Mouse (Mus musculus): ENCODE measurements around the gene Cenpt. TPM values are rescaled to one million over a fixed set of nuclear protein-coding genes. Genes with fewer than 3 reads are reported as not detected.

Gene Cenpt
- polyA plus RNA-seq, 1 experiment from 2014 or later = 39.2 TPM

DNA sequence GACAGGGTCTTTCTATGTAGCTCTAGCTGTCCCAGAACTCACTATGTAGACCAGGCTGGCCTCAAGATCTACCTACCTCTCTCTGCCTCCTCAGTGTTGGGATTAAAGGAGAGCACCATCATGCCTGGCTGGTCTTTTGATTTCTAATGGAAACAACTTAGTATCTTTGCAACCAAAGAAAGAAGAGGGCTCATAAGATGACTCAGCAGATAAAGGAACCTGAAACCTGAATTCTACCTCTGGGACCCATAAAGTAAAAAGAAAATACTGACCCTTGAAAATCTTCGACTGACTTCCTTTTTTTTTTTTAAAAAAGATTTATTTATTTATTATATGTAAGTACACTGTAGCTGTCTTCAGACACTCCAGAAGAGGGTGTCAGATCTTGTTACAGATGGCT lies 47.1 kb downstream of the Cenpt start:
- H3K36me3 ChIP-seq (ENCODE audit: control insufficient read depth, insufficient read depth, low read length) = peaks cover 15% of the 10 kb centered on the region
- H3K9me3 ChIP-seq (ENCODE audit: control insufficient read depth, low read length) = no peaks in the 10 kb centered on the region
- 79% methylated on average over 1 of the region's 1 CpGs for WGBS
- H3K27me3 ChIP-seq (replicated peaks; ENCODE audit: control insufficient read depth, insufficient read depth, low read length) = no peaks in the 10 kb centered on the region
- H3K4me2 ChIP-seq (ENCODE audit: low read length) = no peak overlapping the region
- H3K4me3 ChIP-seq (ENCODE audit: low read depth, low read length) = no peak overlapping the region
- H3K9ac ChIP-seq (ENCODE audit: low read length) = no peak overlapping the region
- ATAC-seq (replicated peaks; ENCODE audit: low FRiP score, low TSS enrichment, low read depth) (no peak), DNase-seq (ENCODE audit: low spot score) (no peak)
- no peaks in the 10 kb centered on the region for H3K4me1 ChIP-seq (replicated peaks; ENCODE audit: control insufficient read depth, insufficient read depth, low read length)
- H3K27ac ChIP-seq (ENCODE audit: low read depth) = no peak overlapping the region

DNA sequence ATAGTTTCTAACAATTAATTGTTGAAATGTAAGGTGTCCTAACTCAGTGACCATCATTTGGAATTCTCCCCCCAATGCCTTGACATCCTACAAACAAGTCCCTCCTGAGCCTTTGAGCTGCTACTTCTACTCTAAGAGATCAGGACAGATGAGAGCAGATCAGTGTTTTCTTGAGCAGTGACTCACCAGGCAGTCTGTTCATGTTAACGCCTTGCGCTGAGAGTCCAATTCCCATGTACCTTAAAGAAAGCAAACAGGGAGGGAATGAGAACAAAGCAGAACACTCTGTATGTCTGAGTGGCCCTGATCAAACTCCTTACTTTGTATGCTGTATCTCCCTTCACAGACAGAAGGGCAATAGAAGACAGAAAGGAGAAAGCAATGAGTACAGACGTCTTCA lies 47.7 kb downstream of the Cenpt start:
- Histone ChIP-seq H3K4me1 (replicated peaks; ENCODE audit: control insufficient read depth, insufficient read depth, low read length) (no peaks in the 10 kb centered on the region), H3K4me2 (ENCODE audit: low read length) (no peak overlapping the region), H3K9me3 (ENCODE audit: control insufficient read depth, low read length) (no peaks in the 10 kb centered on the region), H3K27me3 (replicated peaks; ENCODE audit: control insufficient read depth, insufficient read depth, low read length) (no peaks in the 10 kb centered on the region), H3K9ac (ENCODE audit: low read length) (no peak overlapping the region), H3K36me3 (ENCODE audit: control insufficient read depth, insufficient read depth, low read length) (peaks cover 15% of the 10 kb centered on the region), H3K27ac (ENCODE audit: low read depth) (no peak overlapping the region), H3K4me3 (ENCODE audit: low read depth, low read length) (no peak overlapping the region)
- ATAC-seq (replicated peaks; ENCODE audit: low FRiP score, low TSS enrichment, low read depth) (no peak), DNase-seq (ENCODE audit: low spot score) (no peak)
- 88% methylated on average over 3 of the region's 3 CpGs for WGBS

DNA sequence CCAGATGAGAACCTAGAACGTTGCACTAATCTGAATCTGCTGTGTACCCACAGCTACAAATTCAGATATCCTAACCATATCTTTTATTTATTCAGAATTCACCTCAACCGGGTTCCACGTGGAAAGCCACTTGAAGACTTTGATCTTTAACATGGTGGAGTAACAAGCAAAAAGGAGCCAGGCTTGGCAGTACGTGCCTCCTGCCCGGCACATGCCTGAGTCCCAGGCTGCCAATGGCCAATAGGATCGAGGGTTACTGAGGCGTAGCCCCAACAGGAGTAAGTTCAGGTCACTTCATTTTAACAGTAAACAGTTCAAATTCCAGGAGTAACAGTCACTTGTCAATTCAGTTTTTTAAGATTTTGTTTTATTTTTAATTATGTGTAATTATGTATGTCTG lies 48.3 kb downstream of the Cenpt start:
- DNase-seq (ENCODE audit: low spot score) (no peak), ATAC-seq (replicated peaks; ENCODE audit: low FRiP score, low TSS enrichment, low read depth) (no peak)
- Histone ChIP-seq H3K27me3 (replicated peaks; ENCODE audit: control insufficient read depth, insufficient read depth, low read length) (no peaks in the 10 kb centered on the region), H3K4me3 (ENCODE audit: low read depth, low read length) (no peak overlapping the region), H3K9ac (ENCODE audit: low read length) (no peak overlapping the region), H3K4me2 (ENCODE audit: low read length) (no peak overlapping the region), H3K27ac (ENCODE audit: low read depth) (no peak overlapping the region), H3K9me3 (ENCODE audit: control insufficient read depth, low read length) (no peaks in the 10 kb centered on the region), H3K36me3 (ENCODE audit: control insufficient read depth, insufficient read depth, low read length) (peaks cover 15% of the 10 kb centered on the region), H3K4me1 (replicated peaks; ENCODE audit: control insufficient read depth, insufficient read depth, low read length) (no peaks in the 10 kb centered on the region)
- 91% methylated on average over 7 of the region's 7 CpGs for WGBS

DNA sequence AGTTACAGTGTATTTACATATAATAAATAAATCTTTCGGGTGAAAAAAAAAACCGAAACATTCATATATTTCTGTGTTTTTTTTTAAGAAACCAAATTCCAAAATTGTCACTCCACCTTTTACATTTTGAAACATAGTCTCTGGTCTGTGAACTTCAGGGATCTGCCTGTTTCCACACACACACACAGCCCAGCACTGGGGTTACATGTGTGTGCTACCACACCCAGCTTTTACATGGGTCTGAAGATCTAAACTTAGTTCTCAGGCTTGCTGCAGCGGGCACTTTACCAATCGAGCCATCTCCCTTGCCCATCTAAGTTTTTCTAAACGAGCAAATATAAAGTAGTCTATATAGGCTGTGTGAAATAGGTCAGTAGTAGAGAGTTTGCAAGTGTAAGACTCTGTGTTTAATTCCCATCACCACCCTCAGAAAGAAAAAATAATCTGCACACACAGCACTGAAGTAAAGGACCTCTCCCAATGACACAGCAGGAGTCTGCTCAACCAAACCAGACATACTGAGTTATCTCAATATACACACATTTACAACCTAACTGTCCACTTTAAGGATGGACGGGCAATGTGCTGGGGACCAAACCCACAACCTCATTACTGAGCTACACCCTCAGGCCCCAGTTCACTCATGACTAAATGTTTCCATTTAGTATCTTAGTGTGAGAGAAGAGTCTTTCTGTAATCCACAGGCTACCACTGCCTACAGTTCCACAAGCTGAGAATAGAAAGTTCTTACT lies 51.7 kb downstream of the Cenpt start:
- Histone ChIP-seq H3K4me2 (ENCODE audit: low read length) (no peak overlapping the region), H3K27me3 (replicated peaks; ENCODE audit: control insufficient read depth, insufficient read depth, low read length) (no peaks in the 10 kb centered on the region), H3K9ac (ENCODE audit: low read length) (no peak overlapping the region), H3K4me1 (replicated peaks; ENCODE audit: control insufficient read depth, insufficient read depth, low read length) (peaks cover 11% of the 10 kb centered on the region), H3K9me3 (ENCODE audit: control insufficient read depth, low read length) (no peaks in the 10 kb centered on the region), H3K27ac (ENCODE audit: low read depth) (no peak overlapping the region), H3K4me3 (ENCODE audit: low read depth, low read length) (no peak overlapping the region), H3K36me3 (ENCODE audit: control insufficient read depth, insufficient read depth, low read length) (peaks cover 15% of the 10 kb centered on the region)
- 88% methylated on average over 6 of the region's 6 CpGs for WGBS
- ATAC-seq (replicated peaks; ENCODE audit: low FRiP score, low TSS enrichment, low read depth) = no peak
- DNase-seq (ENCODE audit: low spot score) = no peak

DNA sequence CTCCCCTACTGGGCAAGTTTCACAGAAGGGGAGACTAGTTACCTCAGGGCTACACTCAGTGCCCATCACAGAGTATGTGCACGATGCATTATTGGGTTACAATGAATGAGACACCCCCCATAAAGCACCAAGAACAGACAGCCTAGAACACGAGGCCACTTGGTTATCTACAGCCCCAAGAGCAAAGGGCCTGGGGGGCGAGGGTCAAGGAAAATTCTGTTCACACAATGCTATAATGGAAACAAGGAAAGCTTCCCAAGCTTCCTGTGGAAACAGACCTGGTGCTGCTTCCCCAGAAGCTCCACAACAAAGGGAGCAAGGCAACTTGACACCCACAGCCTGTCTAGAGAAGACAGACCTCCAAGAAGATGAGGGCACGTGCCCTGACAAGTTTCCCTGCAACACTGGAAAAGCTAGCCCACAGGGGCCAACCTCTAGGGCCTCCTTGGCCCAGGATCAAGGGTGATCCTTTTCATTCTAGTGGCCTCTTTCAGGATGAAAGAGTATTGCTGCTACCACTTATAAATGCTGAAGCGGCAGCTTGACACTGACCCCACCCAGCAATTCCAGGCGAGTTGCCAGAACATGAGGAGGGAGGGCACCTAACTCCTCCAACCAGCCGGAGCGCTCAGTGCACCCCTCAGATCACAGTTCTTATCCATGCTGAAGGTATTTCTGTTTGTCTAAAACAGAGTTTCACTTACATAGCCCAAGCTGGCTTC lies 53.8 kb downstream of the Cenpt start:
- H3K9ac ChIP-seq (ENCODE audit: low read length) = no peak overlapping the region
- no peak overlapping the region for H3K4me2 ChIP-seq (ENCODE audit: low read length)
- 0 out of 2 replicates have a peak, but pooled peaks cover 4% of the 10 kb centered on the region for H3K36me3 ChIP-seq (ENCODE audit: control insufficient read depth, insufficient read depth, low read length)
- peaks cover 11% of the 10 kb centered on the region for H3K4me1 ChIP-seq (replicated peaks; ENCODE audit: control insufficient read depth, insufficient read depth, low read length)
- H3K9me3 ChIP-seq (ENCODE audit: control insufficient read depth, low read length) = no peaks in the 10 kb centered on the region
- no peaks in the 10 kb centered on the region for H3K27me3 ChIP-seq (replicated peaks; ENCODE audit: control insufficient read depth, insufficient read depth, low read length)
- ATAC-seq (replicated peaks; ENCODE audit: low FRiP score, low TSS enrichment, low read depth) = peak; percentile 80; the same call in 1 of the 2 replicates
- DNase-seq (ENCODE audit: low spot score) = peak; percentile 74
- 44% methylated on average over 8 of the region's 8 CpGs for WGBS
- no peak overlapping the region for H3K4me3 ChIP-seq (ENCODE audit: low read depth, low read length)
- peak overlapping the region; percentile 27; the same call in 1 of the 2 replicates for H3K27ac ChIP-seq (ENCODE audit: low read depth)

DNA sequence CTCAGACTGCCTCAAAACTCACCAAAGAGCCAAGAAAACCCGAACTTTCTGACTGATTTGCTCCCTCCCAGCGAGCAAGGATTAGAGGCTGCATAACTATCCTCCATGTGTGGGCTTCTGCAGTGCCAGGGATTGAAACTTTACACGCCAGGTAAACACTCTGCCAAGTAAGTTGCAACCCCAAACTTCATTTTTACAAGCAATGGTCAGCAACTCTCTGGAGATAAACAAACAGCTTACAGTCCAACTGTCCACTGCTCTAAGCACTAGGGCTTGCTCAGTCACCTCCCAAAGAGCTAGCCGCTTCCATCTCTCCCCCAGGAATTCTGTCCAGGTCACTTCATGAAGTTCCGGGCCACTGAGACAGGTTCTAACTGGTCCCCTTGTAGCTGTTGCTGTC lies 54.7 kb downstream of the Cenpt start:
- Histone ChIP-seq H3K4me3 (ENCODE audit: low read depth, low read length) (no peak overlapping the region), H3K27me3 (replicated peaks; ENCODE audit: control insufficient read depth, insufficient read depth, low read length) (no peaks in the 10 kb centered on the region), H3K9me3 (ENCODE audit: control insufficient read depth, low read length) (no peaks in the 10 kb centered on the region), H3K27ac (ENCODE audit: low read depth) (no peak overlapping the region), H3K36me3 (ENCODE audit: control insufficient read depth, insufficient read depth, low read length) (0 out of 2 replicates have a peak, but pooled peaks cover 4% of the 10 kb centered on the region), H3K9ac (ENCODE audit: low read length) (no peak overlapping the region), H3K4me2 (ENCODE audit: low read length) (no peak overlapping the region), H3K4me1 (replicated peaks; ENCODE audit: control insufficient read depth, insufficient read depth, low read length) (peaks cover 11% of the 10 kb centered on the region)
- 94% methylated on average over 5 of the region's 5 CpGs for WGBS
- DNase-seq (ENCODE audit: low spot score) (no peak), ATAC-seq (replicated peaks; ENCODE audit: low FRiP score, low TSS enrichment, low read depth) (no peak)

DNA sequence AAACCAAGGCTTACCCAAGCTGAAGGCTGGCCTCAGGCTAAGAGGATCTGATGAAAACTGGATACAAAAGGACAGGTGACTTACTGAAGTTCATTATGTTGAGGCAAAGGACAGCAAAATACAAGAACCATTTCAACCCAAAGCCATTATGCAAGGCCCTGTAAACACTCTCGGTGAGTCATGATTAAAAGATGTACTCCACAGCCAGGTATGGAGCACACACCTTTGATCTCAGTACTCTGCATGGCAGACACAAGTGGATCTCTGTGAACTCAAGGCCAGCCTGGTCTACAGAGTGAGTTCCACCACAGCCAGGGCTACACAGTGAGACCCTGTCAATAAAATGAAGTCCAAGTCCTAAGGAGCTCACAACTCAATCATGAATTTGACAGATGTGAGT lies 57.3 kb downstream of the Cenpt start:
- Histone ChIP-seq H3K4me2 (ENCODE audit: low read length) (no peak overlapping the region), H3K4me1 (replicated peaks; ENCODE audit: control insufficient read depth, insufficient read depth, low read length) (peaks cover 11% of the 10 kb centered on the region), H3K9me3 (ENCODE audit: control insufficient read depth, low read length) (no peaks in the 10 kb centered on the region), H3K27ac (ENCODE audit: low read depth) (no peak overlapping the region), H3K9ac (ENCODE audit: low read length) (no peak overlapping the region), H3K27me3 (replicated peaks; ENCODE audit: control insufficient read depth, insufficient read depth, low read length) (no peaks in the 10 kb centered on the region), H3K36me3 (ENCODE audit: control insufficient read depth, insufficient read depth, low read length) (no peaks in the 10 kb centered on the region), H3K4me3 (ENCODE audit: low read depth, low read length) (no peak overlapping the region)
- 89% methylated on average over 1 of the region's 1 CpGs for WGBS
- ATAC-seq (replicated peaks; ENCODE audit: low FRiP score, low TSS enrichment, low read depth) (no peak), DNase-seq (ENCODE audit: low spot score) (no peak)

Measured in intestine, embryonic 14.5 days (tissue).